Mouse (Mus musculus) spleen, adult 2 months (tissue): ENCODE data around the gene Grid1. TPM values are rescaled to one million over a fixed set of nuclear protein-coding genes. Genes with fewer than 3 reads are reported as not detected.

Source experiments
- DNase-seq, 2 experiments: peaks; one replicate each; pipeline versions ENCODE4 v3.0.0 to v3.0.0-alpha.2; 2012 to 2021; ENCODE audit warnings: low spot score in 2 of 2, low read depth in 1 of 2
- H3K27ac ChIP-seq: fragments of 200-500 bp; 2 replicates; pipeline ENCODE4 v1.5.1; 2012; ENCODE audit warnings: low read length, inconsistent platforms; ENCODE audit not compliant: insufficient read depth
- H3K27me3 ChIP-seq: fragments of 200-500 bp; 2 replicates; pipeline ENCODE4 v1.6.1; 2012; ENCODE audit warnings: mild to moderate bottlenecking, moderate library complexity, low read length, inconsistent platforms; ENCODE audit not compliant: control insufficient read depth, insufficient read depth
- H3K36me3 ChIP-seq: fragments of 200-500 bp; 2 replicates; pipeline ENCODE4 v1.6.1; 2012; ENCODE audit warnings: mild to moderate bottlenecking, low read length, inconsistent platforms; ENCODE audit not compliant: control insufficient read depth, insufficient read depth
- H3K4me1 ChIP-seq: fragments of 200-500 bp; 2 replicates; pipeline ENCODE4 v1.6.1; 2011; ENCODE audit warnings: inconsistent platforms; ENCODE audit not compliant: control insufficient read depth, insufficient read depth, insufficient read length
- H3K4me3 ChIP-seq: fragments of 200-500 bp; 2 replicates; pipeline ENCODE4 v1.5.1; 2011; ENCODE audit warnings: mild to moderate bottlenecking, inconsistent platforms; ENCODE audit not compliant: insufficient read depth, insufficient read length; ENCODE audit errors: extremely low read depth
- CTCF ChIP-seq: fragments of 200-500 bp; IDR thresholded peaks from 2 replicates; pipeline ENCODE4 v1.5.1; 2011; ENCODE audit warnings: mild to moderate bottlenecking, inconsistent platforms; ENCODE audit not compliant: insufficient read depth, insufficient read length, insufficient replicate concordance; ENCODE audit errors: extremely low read depth
- POLR2A ChIP-seq: fragments of 200-500 bp; IDR thresholded peaks from 2 replicates; pipeline ENCODE4 v1.6.1; 2011; ENCODE audit warnings: low read depth, low read length, inconsistent platforms
- WGBS: fragments of 180-500 bp; shearing (Covaris S2); methylation state at CpG from one replicate; pipeline ENCODE4 v1.1.7; 2018; 5-methylcytosine and 5-hydroxymethylcytosine counted together
- polyA plus RNA-seq: library from polyadenylated mRNA; depleted of rRNA; stranded (reverse); fragments of >200 nt; gene quantifications from 2 replicates; pipeline ENCODE4 v1.2.3, GENCODE M21; 2012

Grid1 gene
- polyA plus RNA-seq, 1 experiment: 0.02 TPM

GRCm38 (mm10) chr14:35097166-35097565 is 277.3 kb downstream of the Grid1 start:
- no peaks in the 10 kb centered on the region for H3K4me1 ChIP-seq
- WGBS: 85% methylated on average over 5 of the region's 5 CpGs
- no peaks in the 10 kb centered on the region for H3K36me3 ChIP-seq
- no peaks in the 10 kb centered on the region for H3K27me3 ChIP-seq
- H3K27ac ChIP-seq: no peak overlapping the region
- no peak for DNase-seq
- H3K4me3 ChIP-seq: no peak overlapping the region
- TF ChIP-seq CTCF (no peak), POLR2A (no peak)

GRCm38 (mm10) chr14:35103639-35104210 is 283.8 kb downstream of the Grid1 start:
- H3K4me3 ChIP-seq: no peak overlapping the region
- WGBS: 68% methylated on average over 5 of the region's 5 CpGs
- DNase-seq: no peak
- TF ChIP-seq POLR2A (no peak), CTCF (no peak)
- no peaks in the 10 kb centered on the region for H3K4me1 ChIP-seq
- no peaks in the 10 kb centered on the region for H3K36me3 ChIP-seq
- no peak overlapping the region for H3K27ac ChIP-seq
- H3K27me3 ChIP-seq: no peaks in the 10 kb centered on the region

- WGBS: 76% methylated on average over 3 of the region's 3 CpGs
- no peak overlapping the region for H3K27ac ChIP-seq
- DNase-seq: no peak
- H3K4me3 ChIP-seq: no peak overlapping the region
- TF ChIP-seq CTCF: no peak
- no peak for TF ChIP-seq POLR2A
- no peaks in the 10 kb centered on the region for H3K36me3 ChIP-seq
- no peaks in the 10 kb centered on the region for H3K27me3 ChIP-seq
- no peaks in the 10 kb centered on the region for H3K4me1 ChIP-seq
These were observed 287.7 kb downstream of the Grid1 start for GRCm38 (mm10) chr14:35107596-35107995.

- TF ChIP-seq CTCF (no peak), POLR2A (no peak)
- no peak for DNase-seq
- Histone ChIP-seq H3K4me3 (no peak overlapping the region), H3K36me3 (no peaks in the 10 kb centered on the region), H3K27me3 (no peaks in the 10 kb centered on the region), H3K4me1 (no peaks in the 10 kb centered on the region), H3K27ac (no peak overlapping the region)
- WGBS: 81% methylated on average over 1 of the region's 1 CpGs
These were observed 291.0 kb downstream of the Grid1 start for GRCm38 (mm10) chr14:35110928-35111327.

- Histone ChIP-seq H3K27ac (no peak overlapping the region), H3K27me3 (no peaks in the 10 kb centered on the region), H3K4me3 (no peak overlapping the region), H3K36me3 (no peaks in the 10 kb centered on the region), H3K4me1 (no peaks in the 10 kb centered on the region)
- DNase-seq: no peak
- no peak for TF ChIP-seq CTCF
- WGBS: 61% methylated on average over 11 of the region's 11 CpGs
These were observed 292.7 kb downstream of the Grid1 start for GRCm38 (mm10) chr14:35112327-35113275.

- no peak overlapping the region for H3K4me3 ChIP-seq
- no peaks in the 10 kb centered on the region for H3K36me3 ChIP-seq
- H3K27ac ChIP-seq: no peak overlapping the region
- no peak for TF ChIP-seq CTCF
- TF ChIP-seq POLR2A: no peak
- H3K4me1 ChIP-seq: no peaks in the 10 kb centered on the region
- 69% methylated on average over 2 of the region's 2 CpGs for WGBS
- H3K27me3 ChIP-seq: no peaks in the 10 kb centered on the region
- no peak for DNase-seq
These were observed 293.4 kb downstream of the Grid1 start for GRCm38 (mm10) chr14:35113276-35113645.

- Histone ChIP-seq H3K27ac (no peak overlapping the region), H3K4me1 (no peaks in the 10 kb centered on the region), H3K4me3 (no peak overlapping the region), H3K36me3 (no peaks in the 10 kb centered on the region), H3K27me3 (no peaks in the 10 kb centered on the region)
- TF ChIP-seq CTCF (no peak), POLR2A (no peak)
- DNase-seq: no peak
- 64% methylated on average over 3 of the region's 3 CpGs for WGBS
These were observed 296.0 kb downstream of the Grid1 start for GRCm38 (mm10) chr14:35115913-35116312.
